Mouse (Mus musculus): ENCODE measurements around the gene Tas2r105.

Gene Tas2r105

DNA sequence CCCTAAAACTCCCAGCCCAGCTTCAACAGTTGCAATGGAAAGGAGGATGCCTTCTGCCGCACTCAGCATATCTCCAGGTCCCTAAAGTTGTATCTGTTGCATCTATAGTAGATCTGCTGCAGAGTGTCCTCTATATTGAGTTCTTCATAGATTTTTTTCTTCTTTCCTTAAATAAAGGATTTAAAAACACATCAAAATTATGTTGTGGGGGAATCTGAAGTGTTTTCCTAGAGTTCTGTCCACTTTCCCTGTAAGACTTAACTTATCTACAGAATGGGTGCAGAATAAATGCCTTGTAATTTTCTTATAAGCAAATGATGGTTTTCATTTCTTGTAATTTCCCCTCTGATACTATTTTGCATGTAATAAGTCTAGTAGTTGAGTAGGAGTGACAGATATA is at the start of gene Tas2r105:
TSS of gene Tas2r105 (minus strand) at position 101 of the 400 bp plus-strand sequence.
- DNase-seq (ENCODE audit: low spot score in 2 of 2), result no peak

DNA sequence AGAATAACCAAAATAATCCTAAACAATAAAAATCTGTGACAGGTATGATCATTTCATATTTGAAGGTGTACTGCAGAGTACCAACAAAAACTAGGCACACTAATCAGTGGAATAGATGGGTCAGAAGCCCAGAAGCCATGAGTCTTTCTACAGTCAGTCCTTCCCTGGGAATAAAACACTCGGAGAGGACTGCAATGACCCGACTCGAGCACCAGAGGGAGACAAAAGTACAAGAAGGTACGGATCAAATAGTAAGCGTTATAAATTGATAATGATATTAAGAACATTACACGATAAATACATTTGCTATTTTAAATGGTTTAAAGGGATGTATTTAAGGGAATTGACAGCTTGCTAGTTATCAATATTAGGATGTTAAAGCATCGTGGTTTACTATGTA is 25.5 kb upstream of the Tas2r105 start:
- no peak for DNase-seq (ENCODE audit: low spot score in 2 of 2)

DNA sequence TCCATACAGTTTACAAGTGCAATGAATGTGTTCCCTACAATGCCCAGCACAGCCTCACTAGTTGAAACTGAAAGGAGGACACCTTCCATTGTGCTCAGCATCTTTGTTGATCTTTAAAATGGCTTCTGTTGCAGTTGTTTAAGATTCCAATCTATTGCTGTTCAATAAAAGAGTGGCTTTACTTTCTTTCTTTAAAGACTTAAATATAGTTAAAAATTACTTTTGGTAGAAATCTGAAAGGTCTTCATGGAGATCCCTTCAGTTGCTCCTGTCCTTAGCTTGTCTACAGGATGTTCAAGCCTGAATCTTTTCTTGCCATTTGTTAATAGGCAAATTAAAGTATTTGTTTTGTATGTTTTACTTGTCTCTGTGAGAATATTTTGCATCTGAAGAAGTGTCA is 2.7 kb upstream of the Tas2r105 start, which contains the start of gene Tas2r114:
TSS of gene Tas2r114 (minus strand) at position 101 of the 400 bp plus-strand sequence.
- DNase-seq (ENCODE audit: low spot score in 2 of 2), result no peak

GRCm38 (mm10) chr6:131685644-131686043 is 1.7 kb downstream of the Tas2r105 start, which contains the start of gene Tas2r104:
TSS of gene Tas2r104 (minus strand) at chr6:131685744.
- no peak for DNase-seq (ENCODE audit: low spot score in 2 of 2)

DNA sequence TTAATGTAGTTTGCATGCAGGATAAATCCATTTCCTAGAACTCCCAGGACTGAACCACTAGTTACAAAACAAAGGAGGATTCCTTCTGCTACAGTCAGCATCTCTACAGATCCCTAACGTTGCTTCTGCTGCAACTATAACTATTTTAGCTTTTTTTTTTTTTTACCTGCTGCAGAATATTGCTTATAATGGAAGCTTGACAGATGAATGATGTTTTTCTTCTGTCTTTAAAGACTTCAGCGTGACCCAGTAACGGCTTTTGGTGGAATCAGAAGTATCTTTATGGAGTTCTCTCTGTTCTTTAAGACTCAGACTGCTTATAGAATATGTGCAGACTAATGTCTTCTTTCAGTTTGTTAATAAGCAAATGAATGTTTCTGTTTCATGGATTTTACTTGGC is 8.5 kb downstream of the Tas2r105 start, which contains the start of gene Tas2r106:
TSS of gene Tas2r106 (minus strand) at position 101 of the 400 bp plus-strand sequence.
- no peak for DNase-seq (ENCODE audit: low spot score in 2 of 2)

GRCm38 (mm10) chr6:131660049-131660448 is 27.2 kb downstream of the Tas2r105 start, which contains the start of gene Tas2r107:
TSS of gene Tas2r107 (minus strand) at chr6:131660149.
- DNase-seq (ENCODE audit: low spot score in 2 of 2), result no peak
